Mouse (Mus musculus): Measurements from ENCODE around the gene Rep15.

DNA sequence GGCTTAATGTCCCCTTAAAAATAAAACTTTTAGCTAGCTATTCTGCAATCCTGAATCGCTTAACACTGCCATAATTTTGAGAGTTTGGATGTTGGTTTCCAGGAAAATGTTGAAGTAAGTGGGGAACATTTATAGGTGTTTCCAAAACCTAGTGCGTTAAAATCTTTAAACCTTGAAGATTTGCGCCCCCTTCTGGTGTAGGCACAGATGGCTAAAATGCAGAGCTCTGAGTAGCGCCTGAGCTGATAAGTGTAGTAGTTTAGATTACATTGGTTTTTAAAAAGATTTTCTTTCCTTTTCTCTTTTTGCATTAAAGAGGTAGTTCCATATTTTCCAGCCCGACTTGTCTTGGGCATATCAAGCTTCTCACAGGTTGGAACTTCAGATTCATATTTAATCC is 38.1 kb upstream of the Rep15 start:
- TF ChIP-seq CTCF (IDR thresholded peaks at IDR 0.05; ENCODE audit: control insufficient read depth, insufficient read depth, low read length) (0 out of 2 replicates have a peak, but pooled peaks have one; percentile 30), POLR2A (IDR thresholded peaks at IDR 0.05; ENCODE audit: borderline replicate concordance, control insufficient read depth, low read depth, low read length) (no peak)

Data from bone marrow, adult 2 months (tissue).